Mouse (Mus musculus): ENCODE data around the gene Mapt. TPM values are rescaled to one million over a fixed set of nuclear protein-coding genes. Genes with fewer than 3 reads are reported as not detected.

Mapt gene
- polyA plus RNA-seq, 1 experiment from 2014 or later: 10.3 TPM

GRCm38 (mm10) chr11:104331208-104331607 lies 100.0 kb downstream of the Mapt start:
- Histone ChIP-seq H3K4me1 (ENCODE audit: insufficient read depth, low read length) (no peaks in the 10 kb centered on the region), H3K27me3 (ENCODE audit: insufficient read depth, low read length) (no peaks in the 10 kb centered on the region), H3K4me3 (ENCODE audit: low read length) (no peak overlapping the region), H3K36me3 (ENCODE audit: insufficient read depth, low read length) (peaks cover 35% of the 10 kb centered on the region), H3K9ac (replicated peaks; ENCODE audit: low read length) (no peak overlapping the region), H3K9me3 (ENCODE audit: low read length) (peaks cover 2% of the 10 kb centered on the region), H3K27ac (ENCODE audit: low read length) (no peak overlapping the region), H3K4me2 (replicated peaks; ENCODE audit: low read depth, low read length) (no peak overlapping the region)
- WGBS: 91% methylated on average over 3 of the region's 3 CpGs
- ATAC-seq (ENCODE audit: low FRiP score, low TSS enrichment): no peak

- no peak overlapping the region for H3K4me3 ChIP-seq (ENCODE audit: low read length)
- H3K4me2 ChIP-seq (replicated peaks; ENCODE audit: low read depth, low read length): no peak overlapping the region
- H3K27ac ChIP-seq (ENCODE audit: low read length): no peak overlapping the region
- no peak overlapping the region for H3K9ac ChIP-seq (replicated peaks; ENCODE audit: low read length)
- ATAC-seq (ENCODE audit: low FRiP score, low TSS enrichment): no peak
- peaks cover 41% of the 10 kb centered on the region for H3K36me3 ChIP-seq (ENCODE audit: insufficient read depth, low read length)
- 90% methylated on average over 5 of the region's 5 CpGs for WGBS
- no peaks in the 10 kb centered on the region for H3K4me1 ChIP-seq (ENCODE audit: insufficient read depth, low read length)
- no peaks in the 10 kb centered on the region for H3K27me3 ChIP-seq (ENCODE audit: insufficient read depth, low read length)
- H3K9me3 ChIP-seq (ENCODE audit: low read length): no peaks in the 10 kb centered on the region
Observed at GRCm38 (mm10) chr11:104332105-104332504, 100.9 kb downstream of the Mapt start.

DNA sequence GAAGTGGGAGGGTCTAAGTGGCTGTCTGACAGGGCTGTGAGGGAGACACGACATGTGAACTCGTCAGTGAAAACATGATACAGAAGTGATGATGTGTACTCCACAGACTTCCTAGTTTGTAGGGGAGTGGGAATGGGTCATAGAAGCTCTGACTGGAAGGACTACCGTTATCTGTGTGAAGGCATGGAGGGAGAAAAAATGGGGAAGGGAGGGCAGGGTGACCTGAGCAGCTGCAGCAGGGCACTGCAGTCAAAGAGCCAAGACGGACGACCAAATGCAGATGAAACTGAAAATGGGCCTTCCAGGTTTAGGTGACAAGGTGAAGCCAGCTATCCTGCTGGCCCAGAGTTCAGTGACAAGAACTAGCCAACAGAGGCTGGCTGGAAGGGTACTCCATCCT lies 102.9 kb downstream of the Mapt start:
- Histone ChIP-seq H3K27ac (ENCODE audit: low read length) (no peak overlapping the region), H3K9me3 (ENCODE audit: low read length) (no peaks in the 10 kb centered on the region), H3K4me3 (ENCODE audit: low read length) (no peak overlapping the region), H3K27me3 (ENCODE audit: insufficient read depth, low read length) (no peaks in the 10 kb centered on the region), H3K4me1 (ENCODE audit: insufficient read depth, low read length) (no peaks in the 10 kb centered on the region), H3K4me2 (replicated peaks; ENCODE audit: low read depth, low read length) (no peak overlapping the region), H3K9ac (replicated peaks; ENCODE audit: low read length) (no peak overlapping the region), H3K36me3 (ENCODE audit: insufficient read depth, low read length) (peaks cover 52% of the 10 kb centered on the region)
- ATAC-seq (ENCODE audit: low FRiP score, low TSS enrichment): no peak
- WGBS: 69% methylated on average over 5 of the region's 5 CpGs

DNA sequence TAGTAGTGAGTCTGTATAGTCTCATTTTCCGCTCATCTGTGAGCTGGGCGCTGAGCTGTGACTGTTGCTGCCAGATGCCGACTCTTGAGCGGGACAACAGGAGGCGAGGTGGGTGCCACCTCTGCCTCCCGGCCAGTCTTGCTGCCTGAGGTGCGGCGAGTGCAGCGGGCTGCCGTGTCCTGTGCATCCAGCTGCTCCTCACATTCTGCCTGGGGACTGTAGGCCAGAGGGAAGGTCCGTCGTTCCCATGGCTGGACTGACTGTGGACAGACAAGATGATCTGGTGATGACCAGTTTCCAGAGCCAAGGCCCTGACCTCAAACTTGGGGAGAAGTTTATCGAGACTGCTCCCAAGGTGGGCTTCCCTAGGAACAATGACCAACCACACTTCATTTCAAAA lies 103.8 kb downstream of the Mapt start:
- WGBS: 85% methylated on average over 13 of the region's 13 CpGs
- Histone ChIP-seq H3K4me2 (replicated peaks; ENCODE audit: low read depth, low read length) (no peak overlapping the region), H3K36me3 (ENCODE audit: insufficient read depth, low read length) (peaks cover 58% of the 10 kb centered on the region)

GRCm38 (mm10) chr11:104346931-104347330 lies 115.7 kb downstream of the Mapt start:
- no peak overlapping the region for H3K4me3 ChIP-seq (ENCODE audit: low read length)
- no peak overlapping the region for H3K9ac ChIP-seq (replicated peaks; ENCODE audit: low read length)
- H3K9me3 ChIP-seq (ENCODE audit: low read length): no peaks in the 10 kb centered on the region
- WGBS: 68% methylated on average over 3 of the region's 3 CpGs
- H3K4me2 ChIP-seq (replicated peaks; ENCODE audit: low read depth, low read length): no peak overlapping the region
- H3K27me3 ChIP-seq (ENCODE audit: insufficient read depth, low read length): no peaks in the 10 kb centered on the region
- peaks cover 62% of the 10 kb centered on the region for H3K36me3 ChIP-seq (ENCODE audit: insufficient read depth, low read length)
- no peak overlapping the region for H3K27ac ChIP-seq (ENCODE audit: low read length)
- no peaks in the 10 kb centered on the region for H3K4me1 ChIP-seq (ENCODE audit: insufficient read depth, low read length)
- ATAC-seq (ENCODE audit: low FRiP score, low TSS enrichment): no peak

More for the DNA sequence above, 103.8 kb downstream of the Mapt start:
- no peaks in the 10 kb centered on the region for H3K27me3 ChIP-seq (ENCODE audit: insufficient read depth, low read length)
- H3K9me3 ChIP-seq (ENCODE audit: low read length): no peaks in the 10 kb centered on the region
- H3K4me1 ChIP-seq (ENCODE audit: insufficient read depth, low read length): no peaks in the 10 kb centered on the region
- H3K4me3 ChIP-seq (ENCODE audit: low read length): no peak overlapping the region
- no peak for ATAC-seq (ENCODE audit: low FRiP score, low TSS enrichment)
- no peak overlapping the region for H3K9ac ChIP-seq (replicated peaks; ENCODE audit: low read length)
- H3K27ac ChIP-seq (ENCODE audit: low read length): no peak overlapping the region

- Histone ChIP-seq H3K4me1 (ENCODE audit: insufficient read depth, low read length) (no peaks in the 10 kb centered on the region), H3K4me2 (replicated peaks; ENCODE audit: low read depth, low read length) (no peak overlapping the region), H3K27me3 (ENCODE audit: insufficient read depth, low read length) (no peaks in the 10 kb centered on the region), H3K27ac (ENCODE audit: low read length) (no peak overlapping the region), H3K4me3 (ENCODE audit: low read length) (no peak overlapping the region), H3K9ac (replicated peaks; ENCODE audit: low read length) (no peak overlapping the region), H3K9me3 (ENCODE audit: low read length) (no peaks in the 10 kb centered on the region), H3K36me3 (ENCODE audit: insufficient read depth, low read length) (peaks cover 6% of the 10 kb centered on the region)
- 43% methylated on average over 2 of the region's 2 CpGs for WGBS
- ATAC-seq (ENCODE audit: low FRiP score, low TSS enrichment): no peak
Observed at GRCm38 (mm10) chr11:104361790-104362189, 130.6 kb downstream of the Mapt start.

GRCm38 (mm10) chr11:104362704-104363103 lies 131.5 kb downstream of the Mapt start:
- no peaks in the 10 kb centered on the region for H3K9me3 ChIP-seq (ENCODE audit: low read length)
- H3K9ac ChIP-seq (replicated peaks; ENCODE audit: low read length): no peak overlapping the region
- peaks cover 7% of the 10 kb centered on the region for H3K36me3 ChIP-seq (ENCODE audit: insufficient read depth, low read length)
- no peaks in the 10 kb centered on the region for H3K27me3 ChIP-seq (ENCODE audit: insufficient read depth, low read length)
- ATAC-seq (ENCODE audit: low FRiP score, low TSS enrichment): no peak
- no peak overlapping the region for H3K27ac ChIP-seq (ENCODE audit: low read length)
- no peaks in the 10 kb centered on the region for H3K4me1 ChIP-seq (ENCODE audit: insufficient read depth, low read length)
- 88% methylated on average over 1 of the region's 1 CpGs for WGBS
- no peak overlapping the region for H3K4me2 ChIP-seq (replicated peaks; ENCODE audit: low read depth, low read length)
- no peak overlapping the region for H3K4me3 ChIP-seq (ENCODE audit: low read length)

- Histone ChIP-seq H3K9me3 (ENCODE audit: low read length) (no peaks in the 10 kb centered on the region), H3K4me1 (ENCODE audit: insufficient read depth, low read length) (no peaks in the 10 kb centered on the region), H3K36me3 (ENCODE audit: insufficient read depth, low read length) (peaks cover 10% of the 10 kb centered on the region), H3K4me2 (replicated peaks; ENCODE audit: low read depth, low read length) (no peak overlapping the region), H3K9ac (replicated peaks; ENCODE audit: low read length) (no peak overlapping the region), H3K27me3 (ENCODE audit: insufficient read depth, low read length) (no peaks in the 10 kb centered on the region), H3K27ac (ENCODE audit: low read length) (no peak overlapping the region), H3K4me3 (ENCODE audit: low read length) (no peak overlapping the region)
- 89% methylated on average over 2 of the region's 2 CpGs for WGBS
- no peak for ATAC-seq (ENCODE audit: low FRiP score, low TSS enrichment)
Observed at GRCm38 (mm10) chr11:104363823-104364600, 132.8 kb downstream of the Mapt start.

DNA sequence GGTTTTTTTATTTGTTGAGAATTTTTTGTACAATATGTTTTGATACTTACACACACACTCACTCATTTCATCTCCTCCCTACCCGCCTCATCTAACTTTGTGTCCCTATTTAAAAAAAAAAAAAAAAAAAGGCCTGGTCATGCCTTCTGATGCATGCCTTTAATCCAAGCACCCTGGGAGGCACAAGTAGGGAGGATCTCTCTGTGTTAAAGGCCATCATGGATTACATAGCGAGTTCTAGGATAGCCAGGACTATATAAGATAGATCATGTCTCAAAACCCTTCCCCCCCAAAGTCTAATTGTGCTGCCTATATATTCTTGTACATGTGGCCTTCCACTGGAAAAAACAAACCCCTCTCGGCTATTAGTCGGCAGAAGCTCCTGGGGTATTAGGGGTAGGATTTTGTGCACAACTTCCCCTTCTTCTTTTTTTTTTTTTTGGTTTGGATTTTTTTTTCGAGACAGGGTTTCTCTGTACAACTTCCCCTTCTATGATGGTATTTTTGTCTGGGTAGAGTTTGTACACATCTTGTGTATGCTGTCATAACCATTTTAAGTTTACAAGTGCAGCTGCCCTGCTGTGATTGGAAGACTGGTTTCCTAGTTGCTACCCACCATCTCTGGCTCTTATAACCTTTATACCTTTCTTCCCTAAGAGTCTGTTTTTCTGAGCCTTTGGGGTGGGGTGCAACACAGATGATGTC lies 136.4 kb downstream of the Mapt start:
- Histone ChIP-seq H3K27ac (ENCODE audit: low read length) (no peak overlapping the region), H3K9ac (replicated peaks; ENCODE audit: low read length) (no peak overlapping the region), H3K4me2 (replicated peaks; ENCODE audit: low read depth, low read length) (no peak overlapping the region), H3K9me3 (ENCODE audit: low read length) (no peaks in the 10 kb centered on the region), H3K27me3 (ENCODE audit: insufficient read depth, low read length) (no peaks in the 10 kb centered on the region), H3K4me1 (ENCODE audit: insufficient read depth, low read length) (no peaks in the 10 kb centered on the region), H3K4me3 (ENCODE audit: low read length) (no peak overlapping the region), H3K36me3 (ENCODE audit: insufficient read depth, low read length) (peaks cover 12% of the 10 kb centered on the region)
- 78% methylated on average over 5 of the region's 5 CpGs for whole genome bisulfite sequencing
- ATAC-seq (ENCODE audit: low FRiP score, low TSS enrichment): no peak

GRCm38 (mm10) chr11:104376291-104376690 lies 145.1 kb downstream of the Mapt start:
- no peaks in the 10 kb centered on the region for H3K4me1 ChIP-seq (ENCODE audit: insufficient read depth, low read length)
- no peaks in the 10 kb centered on the region for H3K27me3 ChIP-seq (ENCODE audit: insufficient read depth, low read length)
- H3K27ac ChIP-seq (ENCODE audit: low read length): no peak overlapping the region
- 91% methylated on average over 3 of the region's 3 CpGs for WGBS
- no peaks in the 10 kb centered on the region for H3K9me3 ChIP-seq (ENCODE audit: low read length)
- H3K9ac ChIP-seq (replicated peaks; ENCODE audit: low read length): no peak overlapping the region
- no peak overlapping the region for H3K4me3 ChIP-seq (ENCODE audit: low read length)
- H3K4me2 ChIP-seq (replicated peaks; ENCODE audit: low read depth, low read length): no peak overlapping the region
- peaks cover 13% of the 10 kb centered on the region for H3K36me3 ChIP-seq (ENCODE audit: insufficient read depth, low read length)
- ATAC-seq (ENCODE audit: low FRiP score, low TSS enrichment): no peak
